Mouse (Mus musculus) liver, postnatal 0 days (tissue): ENCODE data around the gene Phyh.

Experiments used
- CTCF ChIP-seq: sonication (generic); IDR thresholded peaks from 2 replicates; pipeline ENCODE4 v1.5.1; 2016; ENCODE audit warnings: antibody characterized with exemption, low read depth
- EP300 ChIP-seq: IDR thresholded peaks from 2 replicates; pipeline ENCODE4 v1.6.1; 2016; ENCODE audit warnings: antibody characterized with exemption, low read depth, mild to moderate bottlenecking

- no peak for TF ChIP-seq CTCF
- no peak for TF ChIP-seq EP300
These were observed 10.0 kb upstream of the Phyh start for GRCm38 (mm10) chr2:4908771-4909315.
